Mouse (Mus musculus) heart, postnatal 4 days (tissue): ENCODE measurements around the gene Gm40193. TPM values are rescaled to one million over a fixed set of nuclear protein-coding genes. Genes with fewer than 3 reads are reported as not detected.
"Not testable (repeated sequence)": the region's sequence is repeated elsewhere in the genome, so short reads cannot be mapped to it uniquely, and the experiment has no call there.

Source experiments
- DNase-seq: peaks from one replicate; pipeline ENCODE4 v3.0.0; 2021
- total RNA-seq, 2 experiments: library from RNA; stranded (reverse); gene quantifications; 2 replicates each; pipeline ENCODE4 v1.2.3; 2021

Gm40193 gene
- total RNA-seq, 2 experiments from 2014 or later, result not detected

GRCm38 (mm10) chr11:70540928-70541327 lies 8.2 kb upstream of the Gm40193 start:
- DNase-seq, result no peak

- peak; percentile 92 for DNase-seq
Measured at GRCm38 (mm10) chr11:70539877-70540587, 7.3 kb upstream of the Gm40193 start, which contains the start of gene Pld2. Pld2 (plus strand) TSS chr11:70540064.

- DNase-seq, result no peak
Measured at GRCm38 (mm10) chr11:70539423-70539822, 6.7 kb upstream of the Gm40193 start.

- not testable (repeated sequence) for DNase-seq
Measured at GRCm38 (mm10) chr11:70531065-70531464, 1.7 kb downstream of the Gm40193 start.

GRCm38 (mm10) chr11:70528610-70529009 lies 4.1 kb downstream of the Gm40193 start:
- DNase-seq, result no peak

- DNase-seq, result no peak
Measured at GRCm38 (mm10) chr11:70526211-70526610, 6.5 kb downstream of the Gm40193 start.

GRCm38 (mm10) chr11:70525726-70526125 lies 7.0 kb downstream of the Gm40193 start:
- no peak for DNase-seq

GRCm38 (mm10) chr11:70525184-70525678 lies 7.5 kb downstream of the Gm40193 start, which contains the start of gene Psmb6:
Psmb6 (plus strand) TSS chr11:70525367.
- DNase-seq, result peak; percentile 90

GRCm38 (mm10) chr11:70524782-70525181 lies 8.0 kb downstream of the Gm40193 start:
- no peak for DNase-seq

- not testable (repeated sequence) for DNase-seq
Measured at GRCm38 (mm10) chr11:70523306-70523989, 9.3 kb downstream of the Gm40193 start.

- peak; percentile 64 for DNase-seq
Measured at GRCm38 (mm10) chr11:70520178-70520769, 12.5 kb downstream of the Gm40193 start.

- DNase-seq, result no peak
Measured at GRCm38 (mm10) chr11:70518923-70519322, 13.8 kb downstream of the Gm40193 start, which contains the start of gene Gltpd2. Gltpd2 (plus strand) TSS chr11:70519196.

- DNase-seq, result no peak
Measured at GRCm38 (mm10) chr11:70518436-70518835, 14.3 kb downstream of the Gm40193 start.

- DNase-seq, result peak; percentile 40
Measured at GRCm38 (mm10) chr11:70516352-70516751, 16.4 kb downstream of the Gm40193 start.

GRCm38 (mm10) chr11:70514288-70514687 lies 18.5 kb downstream of the Gm40193 start, which contains the start of gene Vmo1:
Vmo1 (minus strand) TSS chr11:70514616.
- DNase-seq, result no peak

GRCm38 (mm10) chr11:70513520-70513919 lies 19.2 kb downstream of the Gm40193 start:
- DNase-seq, result peak; percentile 25

- no peak for DNase-seq
Measured at GRCm38 (mm10) chr11:70512709-70513342, 19.9 kb downstream of the Gm40193 start.

- DNase-seq, result no peak
Measured at GRCm38 (mm10) chr11:70511825-70512224, 20.9 kb downstream of the Gm40193 start.

- no peak for DNase-seq
Measured at GRCm38 (mm10) chr11:70511242-70511641, 21.5 kb downstream of the Gm40193 start.

GRCm38 (mm10) chr11:70509753-70510564 lies 22.8 kb downstream of the Gm40193 start:
- peak; percentile 44 for DNase-seq

- no peak for DNase-seq
Measured at GRCm38 (mm10) chr11:70506962-70507515, 25.7 kb downstream of the Gm40193 start.
